Mouse (Mus musculus): ENCODE data around the gene Rad23b. TPM values are rescaled to one million over a fixed set of nuclear protein-coding genes. Genes with fewer than 3 reads are reported as not detected.

Gene Rad23b
- total RNA-seq, 2 experiments from 2014 or later = 177 to 178 TPM

Other genes with a start within 250 kb of the Rad23b start
- gene Klf4, start 182.4 kb downstream of the Rad23b start, total RNA-seq (2021) = 1 to 10 TPM; 4.8 to 5.3 TPM

Data from layer of hippocampus, postnatal 36 days (tissue).